Mouse (Mus musculus): Measurements from ENCODE around the gene Pigk. TPM values are rescaled to one million over a fixed set of nuclear protein-coding genes. Genes with fewer than 3 reads are reported as not detected.

Gene Pigk
- total RNA-seq, 1 experiment from 2014 or later = 70.0 TPM

GRCm38 (mm10) chr3:152728238-152728637 is 14.3 kb downstream of the Pigk start:
- DNase-seq = no peak

- DNase-seq = no peak
Observed at GRCm38 (mm10) chr3:152733011-152733410, 19.1 kb downstream of the Pigk start.

GRCm38 (mm10) chr3:152733513-152733912 is 19.6 kb downstream of the Pigk start:
- DNase-seq = no peak

GRCm38 (mm10) chr3:152734100-152734499 is 20.2 kb downstream of the Pigk start:
- DNase-seq = no peak

- no peak for DNase-seq
Observed at GRCm38 (mm10) chr3:152735601-152736250, 21.8 kb downstream of the Pigk start.

GRCm38 (mm10) chr3:152744301-152744700 is 30.4 kb downstream of the Pigk start:
- no peak for DNase-seq

GRCm38 (mm10) chr3:152745611-152746010 is 31.7 kb downstream of the Pigk start:
- no peak for DNase-seq

GRCm38 (mm10) chr3:152749461-152749871 is 35.6 kb downstream of the Pigk start:
- no peak for DNase-seq

GRCm38 (mm10) chr3:152749881-152750280 is 36.0 kb downstream of the Pigk start:
- DNase-seq = no peak

GRCm38 (mm10) chr3:152752911-152753310 is 39.0 kb downstream of the Pigk start:
- no peak for DNase-seq

GRCm38 (mm10) chr3:152753345-152753744 is 39.4 kb downstream of the Pigk start:
- no peak for DNase-seq

- DNase-seq = no peak
Observed at GRCm38 (mm10) chr3:152753920-152754764, 40.2 kb downstream of the Pigk start.

- DNase-seq = no peak
Observed at GRCm38 (mm10) chr3:152755515-152755914, 41.6 kb downstream of the Pigk start.

- no peak for DNase-seq
Observed at GRCm38 (mm10) chr3:152756896-152757295, 43.0 kb downstream of the Pigk start.

GRCm38 (mm10) chr3:152757464-152758393 is 43.8 kb downstream of the Pigk start:
- no peak for DNase-seq

- DNase-seq = no peak
Observed at GRCm38 (mm10) chr3:152758500-152759032, 44.7 kb downstream of the Pigk start.

GRCm38 (mm10) chr3:152761116-152761515 is 47.2 kb downstream of the Pigk start:
- no peak for DNase-seq

- no peak for DNase-seq
Observed at GRCm38 (mm10) chr3:152761661-152762060, 47.8 kb downstream of the Pigk start.

GRCm38 (mm10) chr3:152762302-152762701 is 48.4 kb downstream of the Pigk start:
- DNase-seq = no peak

GRCm38 (mm10) chr3:152763139-152763882 is 49.4 kb downstream of the Pigk start:
- DNase-seq = peak; percentile 66

- no peak for DNase-seq
Observed at GRCm38 (mm10) chr3:152764516-152765312, 50.8 kb downstream of the Pigk start.
